Mouse (Mus musculus): ENCODE measurements around the gene Cyp4f14. TPM values are rescaled to one million over a fixed set of nuclear protein-coding genes. Genes with fewer than 3 reads are reported as not detected.
A peak's percentile ranks its signal among the peaks of the same experiment; 100 is the strongest.

Cyp4f14 gene
- total RNA-seq (2022) = under 1 TPM in 2 of 4 experiments, not detected in 2; 0.11 to 0.72 TPM

DNA sequence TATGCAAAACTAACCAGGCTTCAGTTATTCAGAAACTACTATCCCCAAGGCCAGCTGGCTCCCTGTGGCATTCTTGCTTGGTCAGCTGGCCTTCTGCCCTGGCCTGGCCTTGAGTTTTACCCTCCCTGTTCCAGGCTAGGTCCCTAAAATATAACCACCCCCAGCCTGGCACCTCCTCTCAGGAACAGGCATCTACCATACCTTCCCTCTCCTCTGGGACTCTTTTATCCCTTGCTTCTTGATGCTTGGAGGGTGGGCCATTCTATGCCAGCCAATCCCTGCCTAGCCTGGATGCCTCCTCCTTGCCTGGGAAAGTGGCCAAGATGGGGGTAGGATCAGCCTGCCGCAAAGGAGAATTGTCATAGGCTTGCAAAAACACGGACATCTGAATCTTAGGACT is at the start of gene Cyp4f14:
TSS of gene Cyp4f14 (minus strand) at position 212 of the 400 bp plus-strand sequence.
- DNase-seq (ENCODE audit: low spot score) = peak; percentile 19

DNA sequence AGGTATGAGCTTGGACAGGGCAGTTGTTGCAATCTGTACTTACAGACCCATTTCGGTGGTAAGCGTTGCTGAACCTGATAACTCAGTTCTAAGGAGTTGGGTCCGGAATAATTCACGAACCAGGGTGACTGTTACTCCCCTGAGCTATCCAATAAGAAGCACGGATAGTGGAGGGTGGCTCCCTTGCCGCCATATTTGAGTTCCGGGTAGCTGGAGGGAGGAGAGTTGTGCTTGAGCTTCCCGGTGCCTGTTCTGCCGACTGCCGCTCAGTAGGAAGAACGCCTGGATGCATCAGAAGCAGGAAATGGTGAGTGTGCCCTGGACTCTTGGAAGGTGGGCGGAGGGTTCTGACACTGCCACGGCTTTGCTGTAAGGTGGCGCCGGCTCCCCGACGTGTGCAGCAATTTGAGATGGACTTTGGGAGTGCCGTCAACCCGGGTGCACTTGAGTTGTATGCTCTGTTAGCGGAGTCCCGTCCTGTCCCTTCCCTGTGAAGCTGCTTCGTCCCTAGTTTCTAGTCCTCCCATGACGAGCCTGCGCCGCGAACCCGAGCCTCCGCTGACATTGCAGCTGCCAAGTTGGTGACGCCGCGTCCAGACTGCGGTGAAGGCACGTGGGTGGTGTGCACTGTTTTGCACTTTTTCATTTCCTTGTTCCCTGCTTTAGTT is 48.6 kb upstream of the Cyp4f14 start, which contains the start of gene Zfp472:
TSS of gene Zfp472 (plus strand) at position 192 of the 668 bp plus-strand sequence.
- DNase-seq (ENCODE audit: low spot score) = peak; percentile 98

DNA sequence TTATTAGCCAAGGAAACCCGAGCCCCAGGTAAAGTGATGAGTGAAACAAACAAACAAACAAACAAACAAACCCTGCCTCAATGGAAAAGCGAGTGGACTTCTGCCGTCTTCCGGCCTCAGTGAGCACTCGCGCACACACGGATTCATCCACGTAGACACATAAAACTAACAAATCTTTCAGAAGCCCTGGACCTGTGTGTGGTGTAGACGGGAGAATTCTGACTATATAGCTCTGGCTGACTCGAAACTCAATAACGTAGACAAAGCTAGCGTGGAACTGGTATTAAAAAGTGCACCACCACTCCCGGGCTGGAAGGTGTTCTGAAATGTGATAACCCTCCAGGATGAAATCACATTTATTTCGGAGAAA is 48.1 kb upstream of the Cyp4f14 start:
- DNase-seq (ENCODE audit: low spot score) = no peak

DNA sequence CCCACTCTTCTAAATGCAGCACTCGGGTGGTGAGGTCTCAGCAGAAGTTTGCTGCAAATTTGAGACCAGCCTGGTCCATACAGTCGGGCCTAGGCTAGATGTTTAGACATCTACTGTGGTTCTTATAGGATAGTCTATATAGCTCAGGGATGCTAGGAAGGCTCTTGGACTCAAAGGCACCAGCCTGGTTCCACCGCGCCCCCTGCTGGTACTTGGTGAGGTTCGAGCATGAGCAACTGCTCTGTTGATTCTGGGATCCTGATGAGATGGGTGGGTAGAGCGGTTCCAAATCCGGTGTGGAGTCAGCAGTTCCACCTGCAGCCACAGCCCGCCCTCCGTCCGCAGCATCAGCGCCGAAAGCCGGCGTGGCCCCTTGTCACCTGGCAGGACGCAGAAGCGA is 34.3 kb upstream of the Cyp4f14 start:
- peak; percentile 77 for DNase-seq (ENCODE audit: low spot score)

DNA sequence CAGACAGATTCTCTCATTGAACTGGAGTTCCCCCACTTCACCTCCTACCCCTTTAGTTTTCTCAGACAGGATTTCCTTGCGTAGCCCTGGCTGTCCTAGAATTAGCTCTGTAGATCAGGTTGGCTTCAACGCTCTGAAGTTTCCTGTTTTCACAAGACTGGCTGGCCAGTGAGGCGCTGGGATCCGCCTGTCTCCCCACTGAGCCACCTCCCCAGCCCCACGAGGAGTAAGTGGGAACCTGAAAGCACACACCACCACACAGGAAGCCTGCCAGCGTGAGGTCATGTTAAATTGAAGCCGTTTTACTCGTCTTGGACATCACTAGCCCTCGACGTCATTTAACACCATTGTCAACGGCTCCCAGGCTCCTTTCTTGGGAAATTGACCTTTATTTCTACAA is 33.9 kb upstream of the Cyp4f14 start:
- DNase-seq (ENCODE audit: low spot score) = no peak

DNA sequence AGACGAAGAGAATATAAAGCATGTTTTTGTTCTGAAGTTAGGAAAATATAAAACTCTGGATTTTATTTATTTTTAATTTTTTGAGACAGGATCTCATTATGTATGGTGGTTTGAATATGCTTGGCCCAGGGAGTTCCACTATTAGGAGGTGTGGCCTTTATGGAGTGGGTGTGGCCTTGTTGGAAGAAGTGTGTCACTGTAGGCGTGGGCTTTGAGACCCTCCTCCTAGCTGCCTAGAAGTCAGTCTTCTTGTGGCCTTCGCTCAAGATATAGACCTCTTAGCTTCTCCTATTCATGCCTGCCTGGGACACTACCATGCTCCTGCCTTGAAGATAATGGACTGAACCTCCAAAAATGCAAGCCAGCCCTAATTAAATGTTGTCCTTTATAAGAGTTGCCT is 33.0 kb upstream of the Cyp4f14 start:
- no peak for DNase-seq (ENCODE audit: low spot score)

DNA sequence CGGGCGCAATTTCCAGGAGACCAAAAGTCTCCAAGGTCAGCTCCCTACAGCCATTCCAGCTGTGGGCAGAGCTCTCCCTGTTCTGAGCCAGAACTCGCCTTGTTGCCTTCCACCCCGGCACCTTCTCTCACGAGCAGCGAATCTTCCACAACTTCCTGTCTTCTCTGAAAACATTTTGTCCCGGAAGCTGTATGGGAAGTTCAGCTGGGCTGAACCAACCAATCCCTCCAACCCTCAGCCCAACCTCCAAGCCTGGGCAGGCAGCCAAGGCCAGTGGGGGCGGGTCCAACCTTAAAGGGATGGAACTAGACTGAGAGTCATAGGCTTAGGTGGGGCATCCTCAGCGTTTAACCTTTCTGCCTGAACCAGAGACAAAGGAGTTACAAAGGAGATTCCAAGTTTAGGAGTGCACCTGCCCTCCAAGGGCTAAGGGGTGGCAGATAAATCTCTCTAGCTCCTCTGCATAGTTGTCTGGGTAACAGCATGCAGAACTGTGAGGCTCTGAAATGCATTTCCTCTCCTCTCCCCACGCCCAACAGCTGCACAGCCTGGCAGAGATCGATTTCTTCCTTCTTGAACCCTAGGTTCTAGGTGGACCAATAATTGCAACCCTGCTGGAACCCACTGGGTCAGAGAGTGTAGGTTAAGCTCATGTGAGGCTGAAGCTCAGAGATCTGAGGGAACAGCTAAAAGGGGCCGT is 30.2 kb upstream of the Cyp4f14 start, which contains the start of gene Cyp4f13:
TSS of gene Cyp4f13 (minus strand) at position 188 of the 700 bp plus-strand sequence.
- peak; percentile 100 for DNase-seq (ENCODE audit: low spot score)

DNA sequence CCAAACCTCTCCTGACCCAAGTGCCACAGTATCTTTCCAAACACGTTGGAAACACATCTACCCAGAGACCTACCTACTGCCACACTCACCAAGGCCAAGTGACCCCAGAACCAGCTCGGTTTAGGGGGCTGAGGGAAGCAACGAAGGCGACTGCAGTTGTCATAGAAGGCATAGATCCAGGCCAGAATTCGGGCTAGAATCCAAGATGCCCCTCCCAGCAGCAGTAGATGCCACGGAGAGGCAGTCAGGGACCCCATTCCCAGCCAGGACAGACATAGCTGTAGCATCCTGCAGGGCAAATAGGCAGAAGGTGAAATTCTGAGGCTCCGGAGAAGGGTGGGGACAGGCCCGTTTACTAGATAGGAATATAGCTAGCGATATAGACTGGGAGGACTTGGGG is 29.6 kb upstream of the Cyp4f14 start:
- no peak for DNase-seq (ENCODE audit: low spot score)

DNA sequence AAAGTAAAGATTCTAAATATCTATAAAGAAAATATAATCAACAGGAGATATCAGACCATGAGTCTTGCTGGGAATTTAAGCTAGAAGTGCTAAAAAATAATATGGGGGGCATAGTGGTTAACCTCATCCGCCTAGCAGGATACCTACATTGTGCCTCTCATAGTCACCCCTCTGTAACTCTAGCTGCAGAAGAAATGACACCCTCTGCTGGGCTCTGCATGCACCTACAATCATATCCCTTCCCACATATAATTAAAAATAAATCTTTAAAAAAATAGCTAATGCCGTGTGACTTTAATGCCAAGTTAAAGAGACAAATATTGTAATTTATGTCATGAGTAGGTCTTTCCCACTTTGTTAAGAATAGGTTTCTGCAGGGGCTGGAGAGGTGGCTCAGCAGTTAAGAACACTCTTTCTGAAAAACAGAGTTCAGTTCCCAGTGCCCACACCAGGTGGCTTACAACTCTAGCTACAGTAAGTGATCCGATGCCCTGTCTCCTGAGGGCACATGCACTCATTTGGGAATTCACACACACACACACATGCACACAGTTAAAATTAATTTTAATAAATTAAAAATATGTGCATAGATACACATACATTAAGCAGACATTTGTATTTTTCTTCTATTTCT is 27.4 kb upstream of the Cyp4f14 start:
- DNase-seq (ENCODE audit: low spot score) = no peak

DNA sequence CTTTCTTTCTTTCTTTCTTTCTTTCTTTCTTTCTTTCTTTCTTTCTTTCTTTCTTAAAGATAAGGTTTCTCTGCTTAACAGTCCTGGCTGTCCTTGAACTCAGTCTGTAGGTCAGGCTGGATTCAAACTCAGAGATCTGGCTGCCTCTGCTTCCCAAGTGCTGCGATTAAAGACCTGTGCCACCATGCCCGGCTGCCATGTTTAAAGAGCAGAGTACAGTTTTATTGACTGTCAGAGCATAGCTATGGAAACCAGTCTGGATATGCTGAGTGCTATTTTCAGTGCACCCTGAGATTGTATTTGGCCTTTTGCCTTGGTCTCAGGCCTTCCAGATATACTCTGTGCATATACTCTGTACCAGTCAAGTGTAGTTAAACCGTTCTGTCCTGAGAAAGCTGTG is 26.5 kb upstream of the Cyp4f14 start:
- no peak for DNase-seq (ENCODE audit: low spot score)

DNA sequence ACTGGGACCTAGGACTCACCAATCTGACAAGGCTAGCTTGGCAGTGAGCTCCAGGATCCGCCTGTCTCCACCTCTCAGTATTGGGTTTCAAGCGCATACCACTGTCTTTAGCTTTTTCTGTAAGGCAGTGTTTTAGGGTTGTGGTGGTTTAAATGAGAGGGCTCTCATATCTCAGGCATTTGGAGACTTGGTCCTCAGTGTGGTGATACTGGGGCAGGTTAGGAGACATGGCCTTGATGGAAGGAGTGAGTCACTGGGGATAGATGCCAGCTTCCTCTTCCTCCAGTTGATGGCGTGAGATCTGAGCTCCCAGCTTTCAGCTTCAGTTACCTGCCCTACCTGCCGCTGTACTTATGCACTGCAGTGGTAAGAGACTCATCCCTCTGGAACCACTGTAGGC is 22.7 kb upstream of the Cyp4f14 start:
- no peak for DNase-seq (ENCODE audit: low spot score)

DNA sequence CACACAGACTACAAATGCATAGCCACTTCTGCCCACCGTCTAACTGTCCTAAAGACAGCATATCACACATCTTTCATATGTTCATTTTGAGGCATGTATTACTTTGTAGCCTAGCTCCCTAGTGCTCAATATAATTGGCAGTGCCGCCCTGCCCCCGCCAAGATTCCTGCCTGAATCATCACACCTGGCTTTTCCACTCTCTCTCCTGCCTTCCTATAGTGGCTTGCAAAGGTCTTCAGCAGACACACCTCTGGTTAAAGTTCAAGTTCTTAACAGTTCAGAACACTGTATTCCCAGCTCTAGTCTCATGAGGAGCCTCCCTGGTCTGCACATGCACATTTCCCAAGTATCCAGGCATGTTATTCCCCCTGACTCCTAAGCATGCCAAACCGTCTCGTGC is 10.7 kb upstream of the Cyp4f14 start:
- no peak for DNase-seq (ENCODE audit: low spot score)

DNA sequence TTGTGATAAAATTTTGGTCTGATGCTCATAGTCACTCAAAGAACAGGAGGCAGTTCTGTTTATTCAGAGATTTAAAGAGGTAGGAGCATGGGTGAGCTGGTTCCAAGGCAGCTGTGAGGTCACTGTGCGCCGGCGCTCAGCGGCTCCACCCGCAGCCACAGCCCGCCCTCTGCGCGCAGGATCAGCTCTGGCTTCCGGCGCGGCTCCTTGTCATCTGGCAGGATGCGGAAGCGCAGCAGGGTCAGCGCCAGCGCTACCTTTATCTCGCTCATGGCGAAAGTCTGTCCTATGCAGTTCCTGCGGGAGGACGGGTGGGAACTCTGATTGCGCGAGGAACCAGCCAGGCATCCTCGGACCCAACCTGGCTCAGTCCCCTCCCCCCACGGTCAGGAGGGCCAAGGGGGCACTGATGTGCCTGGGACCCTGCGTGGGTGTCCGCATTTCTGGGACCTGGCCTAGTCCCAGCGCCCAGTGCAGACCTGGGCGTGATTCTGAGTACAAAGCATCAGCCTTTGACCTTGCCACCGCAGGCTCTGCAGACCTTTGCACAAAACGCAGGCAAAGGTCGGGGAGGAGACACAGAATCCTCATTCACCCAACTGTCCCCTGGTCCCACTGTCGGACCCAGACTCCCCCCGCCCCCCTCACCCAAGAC is 7.6 kb upstream of the Cyp4f14 start:
- DNase-seq (ENCODE audit: low spot score) = peak; percentile 77

DNA sequence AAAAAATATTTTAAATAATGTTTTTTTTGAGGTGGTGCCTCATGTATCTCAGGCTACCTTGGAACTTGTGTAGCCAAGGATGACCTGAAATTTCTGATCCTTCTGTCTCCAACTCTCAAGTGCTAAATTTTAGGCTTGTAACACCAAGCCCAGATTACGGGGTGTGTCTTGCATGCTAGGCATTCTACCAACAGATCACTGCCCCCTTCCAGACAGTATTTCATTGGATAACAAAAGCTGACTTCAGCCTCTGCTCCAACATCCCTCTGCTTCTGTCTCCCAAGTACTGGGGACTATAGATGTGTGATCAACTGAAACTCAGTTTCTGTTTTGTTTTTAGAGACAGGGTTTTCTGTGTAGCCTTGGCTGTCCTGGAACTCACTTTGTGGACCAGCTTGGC is 6.5 kb upstream of the Cyp4f14 start:
- no peak for DNase-seq (ENCODE audit: low spot score)

DNA sequence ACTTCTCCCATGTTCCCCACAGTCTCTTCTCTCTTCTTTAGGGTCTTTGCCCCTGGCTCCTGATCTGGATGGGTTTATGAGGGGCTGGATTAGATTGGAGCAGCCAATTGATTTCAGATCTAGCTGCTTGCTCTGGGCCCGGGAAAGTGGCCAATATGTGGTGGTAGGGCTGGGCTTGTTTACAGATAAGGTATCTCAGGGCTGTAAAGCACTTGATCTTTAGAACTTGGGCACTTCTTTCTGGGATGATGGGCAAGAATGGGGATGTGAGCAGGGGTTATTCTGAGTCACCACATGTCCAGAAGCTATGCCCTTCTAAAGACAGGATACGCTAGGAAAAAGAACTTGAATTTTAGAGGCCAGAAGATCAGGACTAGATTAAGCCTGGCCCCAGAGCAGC is 2.0 kb upstream of the Cyp4f14 start:
- no peak for DNase-seq (ENCODE audit: low spot score)

DNA sequence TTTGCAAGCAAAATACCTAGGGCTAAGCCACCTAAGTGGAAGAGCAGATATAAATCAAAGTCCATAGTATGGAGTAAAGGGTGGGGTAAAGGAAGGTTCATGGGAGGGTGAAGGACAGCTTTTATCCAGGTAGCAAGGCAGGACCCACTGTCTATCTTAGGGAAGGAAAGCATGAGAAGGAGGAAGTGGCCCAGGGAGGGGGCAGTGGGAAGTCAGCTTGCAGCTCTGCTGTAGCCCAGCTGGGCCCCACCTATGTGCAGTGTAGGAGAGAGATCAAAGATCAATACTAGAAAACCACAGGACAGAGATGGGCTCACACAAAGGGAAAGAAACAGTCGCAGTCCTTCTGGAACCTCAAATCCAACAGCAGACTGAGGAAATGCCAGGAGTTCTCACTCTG is 1.1 kb downstream of the Cyp4f14 start:
- no peak for DNase-seq (ENCODE audit: low spot score)

DNA sequence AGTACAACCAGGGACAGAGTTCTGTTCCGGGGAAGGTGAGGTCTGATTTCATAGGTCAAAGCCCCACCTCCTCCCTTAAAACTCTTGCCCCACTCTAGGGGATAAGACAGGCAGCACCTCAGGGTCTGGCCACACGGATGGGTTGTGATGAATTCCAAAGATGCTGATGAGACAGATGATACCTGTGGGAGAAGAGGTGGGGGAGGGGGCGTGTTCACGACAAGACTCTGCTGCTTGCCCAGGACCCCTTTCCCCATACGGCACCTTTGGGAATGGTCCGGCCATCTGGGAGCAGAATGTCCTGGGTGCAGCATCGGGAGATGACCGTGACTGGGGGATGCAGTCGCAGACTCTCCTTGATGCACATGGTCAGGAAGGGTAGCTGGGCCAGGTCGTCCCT is 11.0 kb downstream of the Cyp4f14 start:
- DNase-seq (ENCODE audit: low spot score) = no peak

DNA sequence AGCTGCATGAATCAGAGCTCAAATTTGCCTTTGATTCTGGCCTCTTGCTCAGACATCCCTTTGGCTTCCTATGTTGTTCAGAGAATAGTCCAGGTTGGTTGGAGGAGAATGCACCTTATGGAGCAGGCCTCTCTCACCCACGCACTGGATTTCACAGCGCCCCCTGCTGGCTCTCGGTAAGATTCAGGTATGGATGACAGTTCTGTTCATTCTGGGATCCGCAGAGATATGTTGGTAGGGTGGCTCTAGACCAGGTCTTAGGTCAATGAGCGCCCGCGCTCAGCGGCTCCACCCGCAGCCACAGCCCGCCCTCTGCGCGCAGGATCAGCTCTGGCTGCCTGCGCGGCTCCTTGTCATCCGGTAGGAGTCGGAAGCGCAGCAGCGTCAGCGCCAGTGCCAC is 11.9 kb downstream of the Cyp4f14 start:
- DNase-seq (ENCODE audit: low spot score) = no peak

DNA sequence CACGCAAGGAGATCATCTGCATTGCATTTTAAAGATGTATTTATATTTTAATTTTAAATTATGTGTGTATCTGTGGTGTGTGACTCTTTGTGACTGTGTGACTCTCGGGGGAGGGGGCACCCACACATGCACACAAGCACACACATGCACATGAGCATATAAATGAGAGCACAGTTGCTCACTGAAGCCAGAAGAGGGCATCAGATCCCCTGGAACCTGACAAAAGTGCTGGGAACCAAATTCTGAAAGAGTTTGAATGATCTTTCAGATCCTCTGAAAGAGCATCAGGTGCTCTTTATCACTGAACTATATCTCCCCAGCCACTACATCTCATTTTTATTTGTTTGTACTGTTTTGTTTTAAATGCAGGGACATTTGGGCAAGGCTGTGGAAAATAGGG is 12.7 kb downstream of the Cyp4f14 start:
- DNase-seq (ENCODE audit: low spot score) = no peak

DNA sequence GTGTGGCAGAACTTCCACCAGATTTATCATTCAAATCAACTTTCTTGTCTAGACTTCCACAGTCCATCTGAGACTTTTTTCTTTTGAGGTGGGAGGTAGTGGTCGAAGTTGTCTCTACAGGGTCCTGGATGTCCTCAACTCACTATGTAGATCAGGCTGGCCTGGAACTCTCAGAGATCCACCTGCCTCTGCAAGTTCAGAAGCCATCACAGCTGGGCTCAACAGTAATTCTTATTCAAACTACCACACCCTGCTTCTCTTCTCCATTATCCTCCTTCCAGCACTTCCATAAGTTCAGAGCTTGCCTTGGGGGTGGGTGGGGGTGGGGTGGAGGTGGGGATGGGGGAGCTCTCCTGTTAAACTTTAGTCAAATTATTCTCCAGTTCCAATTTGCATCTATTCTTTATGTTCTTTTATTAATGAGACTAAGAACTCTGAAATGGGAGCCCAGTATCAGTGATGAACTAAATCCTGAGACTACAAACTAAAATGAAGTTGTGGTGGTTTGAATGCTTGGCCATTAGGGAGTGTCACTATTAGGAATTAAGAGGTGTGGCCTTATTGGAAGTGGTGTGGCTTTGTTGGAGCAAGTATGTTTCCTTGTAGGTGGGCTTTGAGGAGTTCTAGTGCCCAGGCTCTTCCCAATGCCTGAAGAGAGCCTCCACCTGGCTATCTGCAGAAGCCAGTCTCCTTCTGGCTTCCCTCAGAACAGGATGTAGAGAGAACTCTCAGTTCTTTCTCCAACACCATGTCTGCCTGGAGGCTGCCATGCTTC is 15.2 kb downstream of the Cyp4f14 start:
- no peak for DNase-seq (ENCODE audit: low spot score)

DNA sequence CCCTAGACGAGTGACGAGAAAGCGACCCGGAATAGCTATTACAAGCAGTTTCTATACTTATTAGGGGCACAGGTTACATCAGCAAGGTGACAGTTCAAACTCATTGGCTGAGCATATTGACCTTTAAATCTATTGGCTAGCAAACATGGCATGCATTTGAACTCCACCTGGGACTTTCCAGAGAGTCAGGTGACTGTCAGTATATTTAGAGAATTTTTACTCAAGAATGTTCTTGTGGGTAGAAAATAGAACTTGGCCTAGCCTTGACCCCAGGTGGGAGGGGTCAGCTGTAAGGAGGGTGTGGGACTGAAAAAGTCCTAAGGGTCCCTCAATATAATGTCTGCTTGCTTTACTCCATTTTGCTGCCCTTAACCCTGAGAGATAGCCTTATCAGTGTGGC is 21.7 kb downstream of the Cyp4f14 start:
- no peak for DNase-seq (ENCODE audit: low spot score)

DNA sequence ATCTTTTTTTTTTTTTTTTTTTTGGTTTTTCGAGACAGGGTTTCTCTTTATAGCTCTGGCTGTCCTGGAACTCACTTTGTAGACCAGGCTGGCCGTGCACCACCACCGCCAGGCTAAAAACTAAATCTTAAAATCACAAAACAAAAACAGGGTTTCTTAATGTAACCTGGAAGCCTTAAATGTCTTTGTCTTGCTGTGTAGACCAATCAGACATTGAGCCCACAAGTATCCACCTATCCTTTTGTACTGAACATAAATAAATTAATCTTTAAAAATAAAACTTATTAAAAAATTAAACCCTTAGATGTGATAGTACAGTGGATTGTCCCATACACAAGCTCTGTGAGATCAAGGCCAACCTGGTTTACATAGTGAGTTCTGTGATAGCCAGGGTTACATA is 23.2 kb downstream of the Cyp4f14 start:
- no peak for DNase-seq (ENCODE audit: low spot score)
